Mouse (Mus musculus) kidney, postnatal 4 days (tissue): ENCODE measurements around the gene Olfr1234.

Experiments used
- DNase-seq, 2 experiments: peaks; one replicate each; pipeline ENCODE4 v3.0.0; 2021; ENCODE audit warnings: mixed read lengths in 2 of 2

Olfr1234 gene

DNA sequence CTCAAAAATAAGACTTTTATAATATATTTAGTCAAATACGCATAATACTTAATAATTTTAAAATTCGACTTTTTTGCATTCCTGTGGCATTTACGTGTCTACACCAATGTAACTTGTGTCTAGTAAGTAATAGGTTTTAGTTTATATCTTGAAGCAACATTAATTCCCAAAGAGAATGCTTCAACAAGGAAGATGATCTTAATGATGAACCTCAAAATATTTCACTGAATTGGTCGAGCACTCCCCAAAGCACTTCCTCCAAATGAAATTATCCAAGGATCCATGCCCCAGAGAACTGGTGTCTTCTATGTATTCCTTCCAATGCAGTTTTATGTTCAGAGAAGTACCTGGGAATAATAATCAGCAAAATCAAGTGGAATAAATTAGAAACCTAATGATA, at the start of gene Olfr1234:
Olfr1234 (minus strand) TSS at position 101 of the 400 bp plus-strand sequence.
- DNase-seq, result no peak

DNA sequence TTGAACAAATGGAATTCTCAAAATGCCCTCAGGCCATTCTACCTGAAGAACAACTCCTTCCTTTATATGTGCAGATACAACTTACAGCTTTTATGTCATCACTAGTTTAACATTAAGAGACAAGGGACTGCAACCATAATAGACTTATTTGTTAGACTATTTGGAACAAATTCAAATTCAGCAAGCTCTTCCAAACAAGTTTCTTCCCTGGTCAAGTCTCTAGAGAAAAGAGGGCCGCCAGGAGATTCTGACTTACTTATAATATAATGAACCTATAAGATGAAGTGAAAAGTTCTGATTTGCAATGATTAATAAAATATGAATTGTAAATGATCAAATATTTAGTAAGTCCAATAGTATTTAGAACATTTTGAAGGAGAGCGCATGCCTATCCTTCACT, 44.9 kb upstream of the Olfr1234 start, which contains the start of gene Olfr1238:
Olfr1238 (minus strand) TSS at position 101 of the 400 bp plus-strand sequence.
- no peak for DNase-seq

DNA sequence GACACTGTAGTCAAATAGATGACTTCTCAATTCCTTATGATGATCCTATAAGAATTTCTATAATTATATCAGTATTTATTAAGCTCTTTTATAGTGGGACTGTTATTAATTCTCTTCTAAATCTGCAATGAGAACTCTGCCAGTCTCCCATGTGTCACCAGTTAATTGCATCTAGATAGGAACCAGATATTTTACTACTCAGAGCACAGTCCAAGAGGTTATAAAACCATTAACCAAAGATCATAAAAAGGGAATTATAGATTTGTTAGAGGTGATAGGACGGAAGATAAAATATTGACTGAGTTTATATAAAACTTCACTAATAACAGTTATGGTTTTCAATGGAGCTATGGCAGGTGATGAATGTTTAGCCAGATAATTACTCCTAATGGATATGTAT, 36.2 kb upstream of the Olfr1234 start:
- no peak for DNase-seq

DNA sequence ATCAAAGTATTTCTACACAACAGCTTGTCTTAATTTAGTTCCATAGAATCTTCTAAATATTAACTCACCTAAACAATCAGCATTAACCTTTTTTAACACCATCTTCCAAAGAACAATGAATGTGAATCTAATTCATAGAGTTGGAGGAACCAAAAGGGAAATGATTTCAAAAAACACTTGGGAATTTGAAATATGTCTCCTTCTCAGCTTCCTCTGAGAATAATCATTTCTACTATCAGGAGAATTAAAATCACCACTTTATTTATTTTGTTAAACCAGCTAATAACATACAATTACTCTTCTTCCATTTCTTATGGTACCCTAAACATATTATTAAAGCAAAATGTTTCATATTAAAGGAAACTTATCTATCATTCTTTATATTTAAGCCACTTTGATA, 22.4 kb downstream of the Olfr1234 start, which contains the start of gene Olfr1233:
Olfr1233 (minus strand) TSS at position 101 of the 400 bp plus-strand sequence.
- no peak for DNase-seq

DNA sequence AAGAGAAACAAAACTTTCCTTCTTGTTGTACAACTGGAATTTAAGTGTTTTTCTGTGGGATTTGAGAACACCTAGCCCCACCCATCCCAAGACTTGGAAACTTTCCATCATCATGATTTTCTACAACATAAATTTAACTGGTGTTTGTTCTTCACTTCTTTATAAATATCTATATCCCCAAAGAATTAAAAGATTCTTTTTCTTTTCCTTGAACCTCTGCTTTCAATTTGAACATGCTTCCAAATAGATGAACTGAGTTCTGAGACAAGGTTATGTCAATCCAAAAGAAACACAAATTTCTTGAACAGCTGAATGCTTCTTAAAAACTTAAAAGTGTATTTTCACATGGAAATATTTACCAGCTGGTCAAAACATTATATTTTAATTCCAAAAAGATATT, 35.1 kb downstream of the Olfr1234 start, which contains the start of gene Olfr1232:
Olfr1232 (minus strand) TSS at position 101 of the 400 bp plus-strand sequence.
- no peak for DNase-seq
